In the genomic region with DNA sequence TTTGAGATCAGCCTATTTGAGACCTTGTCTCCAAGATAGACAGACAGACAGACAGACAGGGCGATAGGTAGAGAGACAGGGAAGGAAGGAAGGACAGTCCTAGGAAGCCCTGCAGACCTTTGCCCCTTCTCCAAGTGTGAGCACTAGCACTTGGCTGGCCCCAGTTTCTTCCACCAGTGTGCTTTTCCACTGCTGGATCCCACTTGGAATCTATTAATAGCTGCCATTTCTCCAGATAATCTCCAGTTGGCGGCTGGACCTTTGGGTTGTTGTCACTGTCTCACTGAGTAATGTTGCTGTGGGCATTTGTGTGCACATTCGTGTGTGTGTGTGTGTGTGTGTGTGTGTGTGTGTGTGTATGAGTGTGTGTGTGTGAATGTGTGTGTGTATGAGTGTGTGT, we compare ENCODE assay signal across 22 mouse cellular contexts. TPM values are rescaled to one million over a fixed set of nuclear protein-coding genes. Genes with fewer than 3 reads are reported as not detected.
DNase-seq lines count a peak whose midpoint lies in the region; ATAC-seq and TF ChIP-seq lines count a peak whose summit lies in the region.
"Had no signal": no experiment of that assay in that cellular context is flagged by ENCODE, and none has a peak within 500 bp of the region (broad histone marks: within the 10 kb centered on the region; RNA-seq: fewer than 3 reads in every experiment).

No protein-coding gene starts in this region.

- H3K27me3 ChIP-seq in liver, embryonic 12.5 days (replicated peaks), result no peaks in the 10 kb centered on the region
- no peaks in the 10 kb centered on the region for H3K27me3 ChIP-seq in heart, embryonic 16.5 days (ENCODE audit: control insufficient read depth, insufficient read depth, low read length)
- H3K27me3 ChIP-seq: embryonic facial prominence, embryonic 12.5 days; forebrain, embryonic 15.5 days; midbrain, embryonic 13.5 days; neural tube, embryonic 13.5 days; Patski had no signal

- no peak overlapping the region for H3K9ac ChIP-seq in liver, embryonic 12.5 days
- H3K9ac ChIP-seq in heart, embryonic 16.5 days (ENCODE audit: low read length), result no peak overlapping the region; the same call in 1 of the 2 replicates
- H3K9ac ChIP-seq: embryonic facial prominence, embryonic 12.5 days; forebrain, embryonic 15.5 days; midbrain, embryonic 13.5 days; neural tube, embryonic 13.5 days had no signal

- H3K36me3 ChIP-seq in liver, embryonic 12.5 days, result peaks cover 14% of the 10 kb centered on the region
- no peaks in the 10 kb centered on the region for H3K36me3 ChIP-seq in heart, embryonic 16.5 days (ENCODE audit: control insufficient read depth, insufficient read depth)
- H3K36me3 ChIP-seq: forebrain, embryonic 15.5 days had no signal

- peaks cover 62% of the 10 kb centered on the region for H3K4me1 ChIP-seq in liver, embryonic 12.5 days
- H3K4me1 ChIP-seq in heart, embryonic 16.5 days (ENCODE audit: control insufficient read depth, insufficient read depth, low read length), result peaks cover 44% of the 10 kb centered on the region
- H3K4me1 ChIP-seq: embryonic facial prominence, embryonic 12.5 days; forebrain, embryonic 15.5 days; neural tube, embryonic 13.5 days had no signal

- H3K9me3 ChIP-seq in liver, embryonic 12.5 days (replicated peaks), result no peaks in the 10 kb centered on the region
- no peaks in the 10 kb centered on the region for H3K9me3 ChIP-seq in heart, embryonic 16.5 days (replicated peaks; ENCODE audit: control insufficient read depth, low read length)
- H3K9me3 ChIP-seq: embryonic facial prominence, embryonic 12.5 days; forebrain, embryonic 15.5 days; midbrain, embryonic 13.5 days; neural tube, embryonic 13.5 days had no signal

- intact Hi-C loops in gastrocnemius, adult 2 months (cut with DNase I), result loop anchor here (5.0 kb wide), 1 partner anchor 349 kb away; a partner anchor contains a TSS

- TF ChIP-seq CTCF in gastrocnemius, adult 2 months (IDR thresholded peaks at IDR 0.05), result no peak

- peak overlapping the region; percentile 90 for H3K27ac ChIP-seq in gastrocnemius, adult 2 months
- peak overlapping the region; percentile 42; the same call in 1 of the 2 replicates for H3K27ac ChIP-seq in liver, embryonic 12.5 days
- peak overlapping the region; percentile 86 for H3K27ac ChIP-seq in heart, embryonic 16.5 days (ENCODE audit: low read length)
- H3K27ac ChIP-seq: embryonic facial prominence, embryonic 12.5 days; forebrain, embryonic 15.5 days; layer of hippocampus, adult 2 months; midbrain, embryonic 13.5 days; neural tube, embryonic 13.5 days had no signal

- no peak overlapping the region for H3K4me3 ChIP-seq in gastrocnemius, adult 2 months
- no peak overlapping the region for H3K4me3 ChIP-seq in liver, embryonic 12.5 days
- no peak overlapping the region for H3K4me3 ChIP-seq in heart, embryonic 16.5 days (ENCODE audit: low read length)
- H3K4me3 ChIP-seq: embryonic facial prominence, embryonic 12.5 days; forebrain, embryonic 15.5 days; layer of hippocampus, adult 2 months; midbrain, embryonic 13.5 days; neural tube, embryonic 13.5 days had no signal

- no peak for ATAC-seq in liver, embryonic 12.5 days
- no peak; the same call in 1 of the 2 replicates for ATAC-seq in heart, embryonic 16.5 days (replicated peaks; ENCODE audit: extremely low read depth, insufficient read depth, low FRiP score)
- ATAC-seq: CD4-positive, CD25-positive, alpha-beta regulatory T cell, adult 4 months; forebrain, embryonic 15.5 days; midbrain, embryonic 13.5 days; Patski had no signal

- 75% methylated on average over 3 of the region's 3 CpGs for WGBS in liver, embryonic 12.5 days (ENCODE audit: insufficient replicate concordance)
- 48% methylated on average over 3 of the region's 3 CpGs for WGBS in heart, embryonic 16.5 days

- no peak overlapping the region for H3K4me2 ChIP-seq in liver, embryonic 12.5 days
- H3K4me2 ChIP-seq in heart, embryonic 16.5 days (ENCODE audit: low read depth, low read length), result peak overlapping the region; percentile 37
- H3K4me2 ChIP-seq: embryonic facial prominence, embryonic 12.5 days; forebrain, embryonic 15.5 days; midbrain, embryonic 13.5 days; neural tube, embryonic 13.5 days had no signal

- peak; percentile 67 for DNase-seq in gastrocnemius, adult 2 months
- DNase-seq in gastrocnemius, postnatal 10 days, result no peak
- no peak for DNase-seq in liver
- no peak for DNase-seq in left cerebral cortex, adult 18-20 months (ENCODE audit: low spot score in 2 of 2)
- DNase-seq in testis, postnatal 14 days (ENCODE audit: low spot score), result no peak
- DNase-seq: adrenal gland, postnatal 10 days; cerebellum, adult 9-11 months; kidney, adult 8-10 months; kidney, postnatal 14 days; layer of hippocampus, postnatal 36 days; lung, postnatal 10 days; right cerebral cortex, adult 18-20 months; thymus, postnatal 25 days had no signal

RNA-seq across cellular contexts. Expression of a gene that starts 30.9 kb away (rescaled TPM):
- total RNA-seq in gastrocnemius, adult 2 months (2021), result 100 to 1,000 TPM; 211 to 236 TPM
- total RNA-seq in gastrocnemius, postnatal 10 days (2021), result 100 to 1,000 TPM; 237 to 250 TPM
- polyA plus RNA-seq in liver, embryonic 12.5 days (2016; fragmentation: Nextera tagmentation; extraction: Ambion mirVana), result 254 and 256 TPM in 2 replicates
- 340 and 342 TPM in 2 replicates for polyA plus RNA-seq in heart, embryonic 16.5 days (2015; fragmentation: Nextera tagmentation; extraction: Ambion mirVana)
- 100 to 1,000 TPM; 358 to 380 TPM for total RNA-seq in left cerebral cortex, adult 18-20 months (2021)
